Mouse (Mus musculus) frontal cortex, adult (tissue): Measurements from ENCODE around the gene March6.

ENCODE experiments used
- ATAC-seq: cut with Nextera tagmentation; 2 replicates; pipeline ENCODE4 v1.9.2; 2017; ENCODE audit warnings: mild to moderate bottlenecking, moderate library complexity, mixed read lengths; ENCODE audit not compliant: low TSS enrichment

Gene March6

GRCm38 (mm10) chr15:31542013-31542958 is 11.4 kb upstream of the March6 start:
- peak; percentile 65 for ATAC-seq

- no peak for ATAC-seq
Observed at GRCm38 (mm10) chr15:31540513-31540802, 9.6 kb upstream of the March6 start.

- ATAC-seq = no peak
Observed at GRCm38 (mm10) chr15:31539643-31540512, 9.0 kb upstream of the March6 start.

GRCm38 (mm10) chr15:31538346-31538745 is 7.5 kb upstream of the March6 start:
- ATAC-seq = no peak

- ATAC-seq = no peak
Observed at GRCm38 (mm10) chr15:31537706-31538105, 6.9 kb upstream of the March6 start.

- peak; percentile 87 for ATAC-seq
Observed at GRCm38 (mm10) chr15:31536051-31536737, 5.3 kb upstream of the March6 start.

GRCm38 (mm10) chr15:31535259-31535855 is 4.5 kb upstream of the March6 start:
- no peak for ATAC-seq

- no peak for ATAC-seq
Observed at GRCm38 (mm10) chr15:31534421-31535258, 3.8 kb upstream of the March6 start.

- ATAC-seq = no peak
Observed at GRCm38 (mm10) chr15:31533529-31533928, 2.7 kb upstream of the March6 start.

- no peak for ATAC-seq
Observed at GRCm38 (mm10) chr15:31532331-31533021, 1.6 kb upstream of the March6 start.

GRCm38 (mm10) chr15:31531446-31532330 is 835 bp upstream of the March6 start:
- peak; percentile 5 for ATAC-seq

- ATAC-seq = peak; percentile 11; the same call in 1 of the 2 replicates
Observed at GRCm38 (mm10) chr15:31529811-31530658, 818 bp downstream of the March6 start.

- no peak for ATAC-seq
Observed at GRCm38 (mm10) chr15:31529103-31529502, 1.8 kb downstream of the March6 start.

GRCm38 (mm10) chr15:31528477-31528876 is 2.4 kb downstream of the March6 start:
- no peak for ATAC-seq

- no peak for ATAC-seq
Observed at GRCm38 (mm10) chr15:31526463-31526862, 4.4 kb downstream of the March6 start.

GRCm38 (mm10) chr15:31519000-31519399 is 11.9 kb downstream of the March6 start:
- no peak for ATAC-seq

GRCm38 (mm10) chr15:31518371-31518770 is 12.5 kb downstream of the March6 start:
- ATAC-seq = no peak

- ATAC-seq = peak; percentile 62; the same call in 1 of the 2 replicates
Observed at GRCm38 (mm10) chr15:31517186-31517585, 13.7 kb downstream of the March6 start.
